Mouse (Mus musculus) midbrain, embryonic 13.5 days (tissue): Measurements from ENCODE around the gene Gm13420. TPM values are rescaled to one million over a fixed set of nuclear protein-coding genes. Genes with fewer than 3 reads are reported as not detected.

ENCODE experiments used
- ATAC-seq: fragments of 200-750 bp; cut with Nextera tagmentation; 2 replicates; pipeline ENCODE4 v1.8.0; 2017; ENCODE audit warnings: mild to moderate bottlenecking, moderate TSS enrichment, moderate library complexity
- H3K27ac ChIP-seq: fragments of 300-500 bp; sonication (generic); 2 replicates; pipeline ENCODE4 v1.5.1; 2015; ENCODE audit warnings: inconsistent platforms, mild to moderate bottlenecking, moderate library complexity
- H3K27me3 ChIP-seq: fragments of 300-500 bp; sonication (generic); 2 replicates; pipeline ENCODE4 v1.6.1; 2015; ENCODE audit warnings: mild to moderate bottlenecking, inconsistent platforms
- H3K36me3 ChIP-seq: fragments of 300-500 bp; sonication (generic); 2 replicates; pipeline ENCODE4 v1.6.1; 2015; ENCODE audit warnings: mild to moderate bottlenecking, inconsistent platforms
- H3K4me1 ChIP-seq: fragments of 300-500 bp; sonication (generic); replicated peaks from 2 replicates; pipeline ENCODE4 v1.6.1; 2015; ENCODE audit warnings: inconsistent platforms
- H3K4me2 ChIP-seq: fragments of 300-500 bp; sonication (generic); replicated peaks from 2 replicates; pipeline ENCODE4 v1.6.1; 2015; ENCODE audit warnings: moderate library complexity, mild to moderate bottlenecking, inconsistent platforms
- H3K4me3 ChIP-seq: fragments of 300-500 bp; sonication (generic); replicated peaks from 2 replicates; pipeline ENCODE4 v1.5.1; 2015; ENCODE audit warnings: mild to moderate bottlenecking, inconsistent platforms
- H3K9ac ChIP-seq: fragments of 300-500 bp; sonication (generic); replicated peaks from 2 replicates; pipeline ENCODE4 v1.6.1; 2015; ENCODE audit warnings: mild to moderate bottlenecking, inconsistent platforms
- H3K9me3 ChIP-seq: fragments of 300-500 bp; sonication (generic); 2 replicates; pipeline ENCODE4 v1.6.1; 2016; ENCODE audit warnings: mild to moderate bottlenecking, inconsistent platforms
- WGBS: fragments of 180-500 bp; shearing (Covaris S2); methylation state at CpG from one replicate; pipeline ENCODE4 v1.1.7; 2015; 5-methylcytosine and 5-hydroxymethylcytosine counted together
- polyA plus RNA-seq: library from polyadenylated mRNA; unstranded; fragments of >200 nt; fragmentation: Nextera tagmentation; extraction: Ambion mirVana; gene quantifications from 2 replicates; pipeline ENCODE4 v1.2.1, GENCODE M21; 2015

Gene Gm13420
- polyA plus RNA-seq, 1 experiment from 2014 or later: 0.24 TPM

- peaks cover 94% of the 10 kb centered on the region for H3K36me3 ChIP-seq
- no peaks in the 10 kb centered on the region for H3K27me3 ChIP-seq
- H3K27ac ChIP-seq: no peak overlapping the region
- H3K9me3 ChIP-seq: no peaks in the 10 kb centered on the region
- no peak overlapping the region for H3K9ac ChIP-seq
- WGBS: 92% methylated on average over 12 of the region's 12 CpGs
- no peak for ATAC-seq
- H3K4me3 ChIP-seq: no peak overlapping the region
- H3K4me2 ChIP-seq: no peak overlapping the region
- H3K4me1 ChIP-seq: no peaks in the 10 kb centered on the region
Measured at GRCm38 (mm10) chr2:29735708-29736107, 15.8 kb downstream of the Gm13420 start.

GRCm38 (mm10) chr2:29733348-29733747, 18.1 kb downstream of the Gm13420 start:
- Histone ChIP-seq H3K4me2 (no peak overlapping the region), H3K9ac (no peak overlapping the region), H3K27ac (no peak overlapping the region), H3K9me3 (no peaks in the 10 kb centered on the region), H3K4me3 (no peak overlapping the region), H3K4me1 (no peaks in the 10 kb centered on the region), H3K36me3 (peaks cover 95% of the 10 kb centered on the region), H3K27me3 (no peaks in the 10 kb centered on the region)
- no peak for ATAC-seq
- WGBS: 97% methylated on average over 5 of the region's 5 CpGs

GRCm38 (mm10) chr2:29732559-29732958, 18.9 kb downstream of the Gm13420 start:
- H3K9me3 ChIP-seq: no peaks in the 10 kb centered on the region
- 92% methylated on average over 10 of the region's 10 CpGs for WGBS

GRCm38 (mm10) chr2:29731545-29731944, 19.9 kb downstream of the Gm13420 start:
- no peak for ATAC-seq
- WGBS: 79% methylated on average over 3 of the region's 3 CpGs
- Histone ChIP-seq H3K4me1 (no peaks in the 10 kb centered on the region), H3K9me3 (no peaks in the 10 kb centered on the region), H3K4me3 (no peak overlapping the region), H3K36me3 (peaks cover 95% of the 10 kb centered on the region), H3K4me2 (no peak overlapping the region), H3K27me3 (no peaks in the 10 kb centered on the region), H3K27ac (no peak overlapping the region), H3K9ac (no peak overlapping the region)

More at GRCm38 (mm10) chr2:29732559-29732958, 18.9 kb downstream of the Gm13420 start:
- Histone ChIP-seq H3K4me3 (no peak overlapping the region), H3K36me3 (peaks cover 95% of the 10 kb centered on the region), H3K4me2 (no peak overlapping the region), H3K27ac (no peak overlapping the region), H3K27me3 (no peaks in the 10 kb centered on the region), H3K9ac (no peak overlapping the region), H3K4me1 (no peaks in the 10 kb centered on the region)
- ATAC-seq: no peak

- Histone ChIP-seq H3K27me3 (no peaks in the 10 kb centered on the region), H3K27ac (no peak overlapping the region), H3K4me2 (no peak overlapping the region), H3K4me3 (no peak overlapping the region), H3K36me3 (peaks cover 96% of the 10 kb centered on the region), H3K9me3 (no peaks in the 10 kb centered on the region), H3K4me1 (no peaks in the 10 kb centered on the region), H3K9ac (no peak overlapping the region)
- WGBS: 68% methylated on average over 2 of the region's 2 CpGs
- ATAC-seq: no peak
Measured at GRCm38 (mm10) chr2:29729500-29729899, 22.0 kb downstream of the Gm13420 start.

GRCm38 (mm10) chr2:29724664-29725365, 26.7 kb downstream of the Gm13420 start:
- no peak for ATAC-seq
- H3K27me3 ChIP-seq: no peaks in the 10 kb centered on the region
- WGBS: 90% methylated on average over 5 of the region's 5 CpGs
- no peak overlapping the region for H3K27ac ChIP-seq
- H3K4me3 ChIP-seq: no peak overlapping the region
- no peak overlapping the region for H3K9ac ChIP-seq
- peaks cover 94% of the 10 kb centered on the region for H3K36me3 ChIP-seq
- no peaks in the 10 kb centered on the region for H3K9me3 ChIP-seq
- H3K4me1 ChIP-seq: no peaks in the 10 kb centered on the region
- no peak overlapping the region for H3K4me2 ChIP-seq

GRCm38 (mm10) chr2:29723132-29723531, 28.4 kb downstream of the Gm13420 start:
- peaks cover 92% of the 10 kb centered on the region for H3K36me3 ChIP-seq
- no peak for ATAC-seq
- WGBS: 95% methylated on average over 3 of the region's 3 CpGs

GRCm38 (mm10) chr2:29718581-29718980, 32.9 kb downstream of the Gm13420 start:
- no peaks in the 10 kb centered on the region for H3K27me3 ChIP-seq
- H3K4me2 ChIP-seq: no peak overlapping the region
- H3K36me3 ChIP-seq: peaks cover 72% of the 10 kb centered on the region
- H3K4me1 ChIP-seq: 0 out of 2 replicates have a peak, but pooled peaks cover 3% of the 10 kb centered on the region
- no peaks in the 10 kb centered on the region for H3K9me3 ChIP-seq
- WGBS: 95% methylated on average over 5 of the region's 5 CpGs
- no peak overlapping the region for H3K9ac ChIP-seq
- H3K27ac ChIP-seq: no peak overlapping the region
- no peak overlapping the region for H3K4me3 ChIP-seq
- no peak for ATAC-seq

More at GRCm38 (mm10) chr2:29723132-29723531, 28.4 kb downstream of the Gm13420 start:
- H3K4me1 ChIP-seq: no peaks in the 10 kb centered on the region
- no peaks in the 10 kb centered on the region for H3K27me3 ChIP-seq
- H3K9ac ChIP-seq: no peak overlapping the region
- no peak overlapping the region for H3K4me3 ChIP-seq
- H3K27ac ChIP-seq: no peak overlapping the region
- H3K4me2 ChIP-seq: no peak overlapping the region
- no peaks in the 10 kb centered on the region for H3K9me3 ChIP-seq

- peak; percentile 63; the same call in 1 of the 2 replicates for ATAC-seq
- H3K4me3 ChIP-seq: no peak overlapping the region
- H3K4me1 ChIP-seq: 0 out of 2 replicates have a peak, but pooled peaks cover 3% of the 10 kb centered on the region
- peaks cover 68% of the 10 kb centered on the region for H3K36me3 ChIP-seq
- no peak overlapping the region for H3K4me2 ChIP-seq
- no peak overlapping the region for H3K9ac ChIP-seq
- no peak overlapping the region for H3K27ac ChIP-seq
- no peaks in the 10 kb centered on the region for H3K27me3 ChIP-seq
- no peaks in the 10 kb centered on the region for H3K9me3 ChIP-seq
- WGBS: 17% methylated on average over 6 of the region's 6 CpGs
Measured at GRCm38 (mm10) chr2:29716691-29717090, 34.8 kb downstream of the Gm13420 start.

GRCm38 (mm10) chr2:29716143-29716542, 35.3 kb downstream of the Gm13420 start:
- H3K9ac ChIP-seq: no peak overlapping the region
- no peak for ATAC-seq
- H3K9me3 ChIP-seq: no peaks in the 10 kb centered on the region
- H3K4me3 ChIP-seq: no peak overlapping the region
- no peaks in the 10 kb centered on the region for H3K27me3 ChIP-seq
- 0 out of 2 replicates have a peak, but pooled peaks cover 3% of the 10 kb centered on the region for H3K4me1 ChIP-seq
- WGBS: 43% methylated on average over 7 of the region's 7 CpGs
- no peak overlapping the region for H3K27ac ChIP-seq
- H3K36me3 ChIP-seq: peaks cover 71% of the 10 kb centered on the region
- no peak overlapping the region for H3K4me2 ChIP-seq

- Histone ChIP-seq H3K4me1 (0 out of 2 replicates have a peak, but pooled peaks cover 3% of the 10 kb centered on the region), H3K27me3 (no peaks in the 10 kb centered on the region), H3K36me3 (peaks cover 68% of the 10 kb centered on the region), H3K4me3 (no peak overlapping the region), H3K27ac (no peak overlapping the region), H3K9me3 (no peaks in the 10 kb centered on the region), H3K4me2 (no peak overlapping the region), H3K9ac (no peak overlapping the region)
- no peak for ATAC-seq
- 94% methylated on average over 5 of the region's 5 CpGs for WGBS
Measured at GRCm38 (mm10) chr2:29714127-29714526, 37.4 kb downstream of the Gm13420 start.

GRCm38 (mm10) chr2:29713501-29713900, 38.0 kb downstream of the Gm13420 start:
- Histone ChIP-seq H3K9ac (no peak overlapping the region), H3K4me1 (0 out of 2 replicates have a peak, but pooled peaks cover 3% of the 10 kb centered on the region), H3K9me3 (no peaks in the 10 kb centered on the region), H3K27me3 (no peaks in the 10 kb centered on the region), H3K4me3 (no peak overlapping the region), H3K27ac (no peak overlapping the region), H3K4me2 (no peak overlapping the region), H3K36me3 (peaks cover 66% of the 10 kb centered on the region)
- 86% methylated on average over 2 of the region's 2 CpGs for WGBS
- no peak for ATAC-seq
